Mouse (Mus musculus) T-helper 2 cell (primary cell): ENCODE data around the gene Vdr.

ENCODE experiments used
- in situ Hi-C: fragments of 300-600 bp; cut with MboI, MseI; formaldehyde crosslinking; loops from one replicate; pipeline ENCODE4 v1.15.1; 2025; ENCODE audit warnings: high pct_unique_total_duplicates

Vdr gene

GRCm38 (mm10) chr15:97814703-97815102 is 95.7 kb downstream of the Vdr start:
- in situ Hi-C loops, result loop anchor here (10.0 kb wide), 1 partner anchor 720 kb away; the partner anchor contains the start of gene Kansl2

GRCm38 (mm10) chr15:97813452-97814204 is 96.8 kb downstream of the Vdr start:
- in situ Hi-C loops, result loop anchor here (10.0 kb wide), 1 partner anchor 721 kb away; the partner anchor contains the start of gene Kansl2

GRCm38 (mm10) chr15:97812875-97813274 is 97.6 kb downstream of the Vdr start:
- in situ Hi-C loops, result loop anchor here (10.0 kb wide), 1 partner anchor 722 kb away; the partner anchor contains the start of gene Kansl2

GRCm38 (mm10) chr15:97812126-97812525 is 98.3 kb downstream of the Vdr start:
- in situ Hi-C loops, result loop anchor here (10.0 kb wide), 1 partner anchor 723 kb away; the partner anchor contains the start of gene Kansl2

GRCm38 (mm10) chr15:97811307-97811706 is 99.1 kb downstream of the Vdr start:
- in situ Hi-C loops, result loop anchor here (10.0 kb wide), 1 partner anchor 723 kb away; the partner anchor contains the start of gene Kansl2

- in situ Hi-C loops, result loop anchor here (10.0 kb wide), 1 partner anchor 724 kb away; the partner anchor contains the start of gene Kansl2
Measured at GRCm38 (mm10) chr15:97810399-97810798, 100.0 kb downstream of the Vdr start.

GRCm38 (mm10) chr15:97809942-97810341 is 100.5 kb downstream of the Vdr start:
- in situ Hi-C loops, result loop anchor here (10.0 kb wide), 1 partner anchor 725 kb away; the partner anchor contains the start of gene Kansl2

GRCm38 (mm10) chr15:97809206-97809605 is 101.2 kb downstream of the Vdr start:
- in situ Hi-C loops, result no loop called here

GRCm38 (mm10) chr15:97808532-97808931 is 101.9 kb downstream of the Vdr start:
- in situ Hi-C loops, result no loop called here

GRCm38 (mm10) chr15:97807867-97808266 is 102.6 kb downstream of the Vdr start:
- in situ Hi-C loops, result no loop called here
